Mouse (Mus musculus) stomach, embryonic 16.5 days (tissue): Measurements from ENCODE around the gene Grn. TPM values are rescaled to one million over a fixed set of nuclear protein-coding genes. Genes with fewer than 3 reads are reported as not detected.
A peak's percentile ranks its signal among the peaks of the same experiment; 100 is the strongest.

Source experiments
- ATAC-seq: fragments of 200-750 bp; cut with Nextera tagmentation; 2 replicates; pipeline ENCODE4 v1.8.0; 2017; ENCODE audit warnings: moderate number of reproducible peaks, moderate TSS enrichment; ENCODE audit not compliant: insufficient read depth, low FRiP score
- H3K27ac ChIP-seq: fragments of 300-500 bp; sonication (generic); 2 replicates; pipeline ENCODE4 v1.5.1; 2014; ENCODE audit warnings: low read length
- H3K27me3 ChIP-seq: fragments of 300-500 bp; sonication (generic); 2 replicates; pipeline ENCODE4 v1.6.1; 2014; ENCODE audit warnings: low read length, control low read depth, mixed read lengths; ENCODE audit not compliant: control insufficient read depth, insufficient read depth
- H3K36me3 ChIP-seq: fragments of 300-500 bp; sonication (generic); 2 replicates; pipeline ENCODE4 v1.6.1; 2014; ENCODE audit warnings: low read length; ENCODE audit not compliant: control insufficient read depth, insufficient read depth
- H3K4me1 ChIP-seq: fragments of 300-500 bp; sonication (generic); 2 replicates; pipeline ENCODE4 v1.6.1; 2014; ENCODE audit warnings: low read length, control low read depth, mixed read lengths; ENCODE audit not compliant: control insufficient read depth, insufficient read depth
- H3K4me2 ChIP-seq: fragments of 300-500 bp; sonication (generic); 2 replicates; pipeline ENCODE4 v1.6.1; 2014; ENCODE audit warnings: low read depth, low read length, mixed read lengths
- H3K4me3 ChIP-seq: fragments of 300-500 bp; sonication (generic); replicated peaks from 2 replicates; pipeline ENCODE4 v1.5.1; 2014; ENCODE audit warnings: mild to moderate bottlenecking, low read length
- H3K9ac ChIP-seq: fragments of 300-500 bp; sonication (generic); 2 replicates; pipeline ENCODE4 v1.6.1; 2014; ENCODE audit warnings: low read length
- H3K9me3 ChIP-seq: fragments of 300-500 bp; sonication (generic); replicated peaks from 2 replicates; pipeline ENCODE4 v1.6.1; 2016; ENCODE audit warnings: low read length, control low read depth; ENCODE audit not compliant: control insufficient read depth
- WGBS: fragments of 180-500 bp; shearing (Covaris S2); extraction: QIAGEN DNeasy Blood & Tissue Kit; methylation state at CpG from one replicate; pipeline ENCODE4 v1.1.7; 2014; 5-methylcytosine and 5-hydroxymethylcytosine counted together
- polyA plus RNA-seq: library from polyadenylated mRNA; unstranded; fragments of >200 nt; fragmentation: Nextera tagmentation; extraction: Ambion mirVana; gene quantifications from 2 replicates; pipeline ENCODE4 v1.2.1, GENCODE M21; 2015

Grn gene
- polyA plus RNA-seq, 1 experiment from 2014 or later: 187 TPM

DNA sequence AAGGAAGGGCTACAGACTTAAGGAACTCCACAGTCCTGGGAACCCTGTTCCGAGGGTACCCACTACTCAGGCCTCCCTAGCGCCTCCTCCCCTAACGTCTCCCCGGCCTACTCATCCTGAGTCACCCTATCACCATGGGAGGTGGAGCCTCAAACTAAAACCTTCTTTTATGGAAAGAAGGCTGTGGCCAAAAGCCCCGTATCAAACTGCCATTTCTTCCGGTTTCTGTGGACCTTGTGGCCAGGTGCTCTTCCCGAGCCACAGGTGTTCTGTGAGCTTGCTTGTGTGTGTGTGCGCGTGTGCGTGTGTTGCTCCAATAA is 6.3 kb downstream of the Grn start:
- Histone ChIP-seq H3K9me3 (no peaks in the 10 kb centered on the region), H3K9ac (no peak overlapping the region), H3K4me3 (no peak overlapping the region), H3K4me2 (no peak overlapping the region), H3K36me3 (0 out of 2 replicates have a peak, but pooled peaks cover 19% of the 10 kb centered on the region), H3K4me1 (peaks cover 29% of the 10 kb centered on the region), H3K27ac (peak overlapping the region; percentile 33), H3K27me3 (no peaks in the 10 kb centered on the region)
- no peak for ATAC-seq
- 72% methylated on average over 10 of the region's 10 CpGs for WGBS

DNA sequence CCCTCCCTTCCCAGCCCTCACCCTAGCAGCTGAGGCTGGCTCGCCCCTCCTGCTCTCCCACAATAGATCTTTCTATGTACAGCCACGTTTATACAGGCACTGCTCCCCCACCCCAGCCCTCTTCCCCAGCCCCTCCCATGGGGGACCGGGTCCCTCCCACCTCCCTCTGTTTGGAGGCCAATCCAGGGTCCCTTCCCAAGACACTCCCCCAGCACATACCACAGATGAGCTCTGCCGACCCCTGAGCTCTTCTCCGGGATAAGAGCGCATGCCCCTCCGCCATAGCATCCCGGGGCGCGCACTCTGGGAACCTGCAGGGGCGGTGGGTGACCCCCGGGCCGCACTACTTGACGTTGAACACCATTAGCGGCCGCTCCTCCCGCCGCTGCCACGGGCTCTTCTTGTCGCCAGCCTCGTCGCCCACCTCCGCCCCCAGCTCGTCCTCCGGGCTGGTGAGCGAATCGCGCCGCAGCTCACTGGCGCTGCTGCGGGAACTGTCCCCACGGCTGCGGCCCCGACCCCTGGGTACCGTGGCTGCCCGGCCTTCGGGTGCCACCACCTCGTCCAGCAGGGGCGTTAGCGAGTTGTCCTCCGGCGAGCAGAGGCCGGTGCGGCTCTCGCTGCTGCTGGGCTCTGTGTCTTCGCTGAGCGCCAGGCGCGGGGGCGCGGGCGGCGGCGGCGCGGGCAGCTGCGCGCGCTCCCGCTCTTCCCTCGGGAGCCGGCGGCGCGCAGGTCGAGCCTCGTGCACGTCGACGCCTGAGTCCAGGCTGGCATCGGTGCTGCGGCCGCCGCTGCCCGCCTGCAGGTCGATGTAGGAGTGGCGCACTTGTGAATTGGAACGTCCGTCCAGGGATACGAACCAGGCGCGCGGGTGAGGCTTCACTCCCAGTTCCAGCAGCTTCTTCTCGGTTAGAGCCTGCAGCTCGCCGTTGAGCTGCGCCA is 7.3 kb downstream of the Grn start:
- peak overlapping the region; percentile 78 for H3K9ac ChIP-seq
- ATAC-seq: peak; percentile 35; the same call in 1 of the 2 replicates
- peak overlapping the region; percentile 96 for H3K4me2 ChIP-seq
- H3K27me3 ChIP-seq: no peaks in the 10 kb centered on the region
- H3K9me3 ChIP-seq: no peaks in the 10 kb centered on the region
- WGBS: 9% methylated on average over 85 of the region's 87 CpGs
- H3K36me3 ChIP-seq: peaks cover 19% of the 10 kb centered on the region; the same call in 1 of the 2 replicates
- H3K4me3 ChIP-seq: peak overlapping the region; percentile 48
- peak overlapping the region; percentile 38; the same call in 1 of the 2 replicates for H3K27ac ChIP-seq
- peaks cover 22% of the 10 kb centered on the region for H3K4me1 ChIP-seq

DNA sequence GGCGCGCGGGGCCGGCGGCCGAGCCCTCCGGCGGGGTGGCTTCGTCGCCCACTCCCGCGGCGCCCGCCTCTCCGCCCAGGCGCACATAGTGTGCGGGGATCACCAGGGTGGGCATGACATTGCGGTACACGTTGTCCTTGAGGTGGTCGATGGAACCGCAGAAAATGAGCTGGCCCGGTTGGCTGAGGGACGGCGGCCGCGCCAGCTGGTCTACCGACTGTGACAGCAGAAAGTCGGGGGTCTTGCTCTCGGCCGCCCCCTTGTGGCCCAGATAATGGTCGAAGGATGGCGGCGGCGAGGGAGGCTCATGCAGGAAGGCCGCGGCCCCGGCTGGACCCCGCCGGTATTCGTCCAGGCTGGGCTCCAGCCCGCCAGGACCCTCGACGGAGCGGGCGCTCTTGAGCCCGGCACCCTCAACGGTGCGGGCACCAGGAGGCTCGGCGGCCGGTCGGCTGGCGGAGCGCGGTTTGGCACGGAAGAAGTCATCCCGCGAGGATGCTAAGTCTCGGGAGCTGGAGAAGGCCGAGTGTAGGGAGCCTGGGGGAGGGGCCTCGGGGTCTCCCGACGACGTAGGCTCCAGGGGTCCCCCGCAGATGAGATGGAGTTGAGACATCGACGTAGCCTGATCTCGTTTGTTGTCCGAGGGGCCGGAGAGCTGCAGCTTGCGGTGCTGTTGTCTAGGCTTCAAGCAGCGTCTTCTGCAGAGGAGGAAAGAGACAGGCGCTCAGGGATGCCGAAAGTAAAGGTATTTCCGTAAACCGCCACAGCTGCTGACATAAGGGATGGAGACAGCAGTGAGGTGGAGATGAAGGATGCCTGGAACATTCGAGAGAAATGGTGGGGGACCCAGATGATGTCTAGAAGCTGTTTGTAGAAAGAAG is 8.3 kb downstream of the Grn start:
- no peaks in the 10 kb centered on the region for H3K9me3 ChIP-seq

DNA sequence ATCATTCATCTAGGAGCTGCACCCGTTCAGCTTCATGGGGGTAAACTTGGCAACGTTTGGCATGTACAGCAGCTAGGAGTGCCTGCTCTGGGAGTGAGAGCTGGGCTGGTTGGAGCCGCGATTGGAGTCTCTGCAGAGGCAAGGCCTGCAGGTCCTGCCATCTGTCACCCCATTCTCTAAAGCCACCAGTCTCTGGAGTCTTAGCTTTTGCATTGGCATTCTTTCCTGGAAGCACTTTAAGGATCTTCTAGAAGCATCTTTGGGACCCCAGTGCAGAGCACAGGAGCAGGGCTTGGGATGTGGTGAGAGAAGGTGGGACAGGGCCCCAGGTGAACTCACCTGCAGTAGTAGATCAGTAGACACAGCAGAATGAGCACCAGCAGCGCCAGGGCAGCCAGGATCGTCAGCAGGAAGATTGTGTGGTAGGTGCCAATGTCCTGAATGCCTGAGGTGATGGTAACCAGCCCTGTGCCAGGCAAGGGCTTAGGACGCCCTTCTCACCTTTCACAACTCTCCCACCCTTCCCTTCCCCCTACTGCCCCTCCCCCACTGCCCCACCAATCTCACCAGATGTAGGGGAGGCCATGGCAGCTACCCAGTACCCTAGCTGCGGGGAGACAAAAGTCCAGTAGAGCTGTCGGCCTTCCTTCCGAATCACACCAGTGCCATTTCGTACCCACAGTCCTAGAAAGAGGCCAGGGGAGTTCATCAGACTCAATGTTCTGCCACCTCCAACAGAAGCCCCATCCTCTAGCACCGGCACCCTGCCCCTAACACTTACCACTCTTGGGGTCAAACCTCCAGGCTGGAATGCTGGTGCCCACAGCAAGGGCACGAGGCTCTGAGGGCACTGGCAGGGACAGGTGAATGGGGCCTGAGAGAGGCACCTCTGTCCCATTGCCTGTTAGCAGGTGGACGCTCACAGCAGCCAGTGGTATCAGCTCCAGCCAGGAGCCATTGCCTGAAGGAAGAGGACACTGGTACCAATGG is 9.3 kb downstream of the Grn start:
- no peaks in the 10 kb centered on the region for H3K27me3 ChIP-seq
- peaks cover 23% of the 10 kb centered on the region for H3K4me1 ChIP-seq
- H3K4me2 ChIP-seq: no peak overlapping the region
- H3K36me3 ChIP-seq: peaks cover 22% of the 10 kb centered on the region; the same call in 1 of the 2 replicates
- ATAC-seq: no peak
- no peak overlapping the region for H3K27ac ChIP-seq
- 80% methylated on average over 14 of the region's 14 CpGs for WGBS
- H3K9me3 ChIP-seq: no peaks in the 10 kb centered on the region
- H3K9ac ChIP-seq: no peak overlapping the region
- H3K4me3 ChIP-seq: no peak overlapping the region

More for the DNA sequence above, 8.3 kb downstream of the Grn start:
- Histone ChIP-seq H3K4me1 (peaks cover 18% of the 10 kb centered on the region), H3K4me3 (peak overlapping the region; percentile 48), H3K36me3 (peaks cover 21% of the 10 kb centered on the region; the same call in 1 of the 2 replicates), H3K4me2 (peak overlapping the region; percentile 96), H3K9ac (peak overlapping the region; percentile 78), H3K27me3 (no peaks in the 10 kb centered on the region), H3K27ac (no peak overlapping the region; the same call in 1 of the 2 replicates)
- ATAC-seq: peak; percentile 26; the same call in 1 of the 2 replicates
- 15% methylated on average over 77 of the region's 77 CpGs for WGBS

DNA sequence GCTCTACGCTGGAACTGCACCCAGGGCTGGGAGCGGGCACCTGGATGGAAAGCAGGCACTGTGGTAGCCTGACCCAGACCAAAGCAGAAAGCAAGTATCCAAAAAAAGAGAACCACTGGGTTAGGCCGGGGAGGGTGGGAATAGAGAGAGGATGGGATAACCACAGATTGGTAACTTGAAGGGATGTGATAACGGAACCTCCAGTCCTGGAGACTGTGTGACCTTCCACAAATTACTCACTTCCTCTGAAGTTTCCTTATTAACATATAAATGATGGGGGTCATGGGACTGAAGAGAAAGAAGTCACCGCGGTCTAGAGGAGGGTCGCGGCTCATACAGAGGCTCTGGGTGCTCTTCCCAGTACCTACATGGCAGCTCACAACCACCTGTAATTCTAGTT is 10.1 kb downstream of the Grn start:
- H3K36me3 ChIP-seq: peaks cover 17% of the 10 kb centered on the region; the same call in 1 of the 2 replicates
- H3K27ac ChIP-seq: no peak overlapping the region
- H3K9me3 ChIP-seq: no peaks in the 10 kb centered on the region
- H3K9ac ChIP-seq: no peak overlapping the region
- H3K27me3 ChIP-seq: no peaks in the 10 kb centered on the region
- H3K4me1 ChIP-seq: peaks cover 32% of the 10 kb centered on the region
- no peak for ATAC-seq
- H3K4me2 ChIP-seq: no peak overlapping the region
- WGBS: 88% methylated on average over 8 of the region's 8 CpGs
- H3K4me3 ChIP-seq: no peak overlapping the region

DNA sequence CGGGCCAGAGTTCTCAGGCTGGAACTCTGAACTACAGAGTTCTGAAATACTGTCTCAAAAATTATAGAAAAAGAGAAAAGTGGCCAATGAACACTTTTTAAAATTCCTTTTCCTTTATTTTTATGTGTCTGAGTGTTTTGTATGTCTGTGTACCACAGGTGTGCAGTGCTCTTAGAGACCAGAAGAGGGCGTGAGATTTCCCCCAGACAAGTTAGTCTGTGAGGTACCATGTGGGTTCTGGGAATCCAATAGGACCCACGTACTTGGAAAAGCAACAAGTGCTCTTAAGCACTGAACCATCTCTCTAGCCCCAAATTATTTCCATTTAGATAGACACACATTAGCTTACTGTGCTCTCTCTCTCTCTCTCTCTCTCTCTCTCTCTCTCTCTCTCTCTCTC is 11.3 kb downstream of the Grn start:
- WGBS: 80% methylated on average over 3 of the region's 3 CpGs
- Histone ChIP-seq H3K27me3 (no peaks in the 10 kb centered on the region), H3K36me3 (peaks cover 7% of the 10 kb centered on the region; the same call in 1 of the 2 replicates), H3K4me1 (peaks cover 44% of the 10 kb centered on the region), H3K9me3 (no peaks in the 10 kb centered on the region), H3K9ac (no peak overlapping the region), H3K4me3 (no peak overlapping the region), H3K27ac (no peak overlapping the region), H3K4me2 (no peak overlapping the region)
- no peak for ATAC-seq

DNA sequence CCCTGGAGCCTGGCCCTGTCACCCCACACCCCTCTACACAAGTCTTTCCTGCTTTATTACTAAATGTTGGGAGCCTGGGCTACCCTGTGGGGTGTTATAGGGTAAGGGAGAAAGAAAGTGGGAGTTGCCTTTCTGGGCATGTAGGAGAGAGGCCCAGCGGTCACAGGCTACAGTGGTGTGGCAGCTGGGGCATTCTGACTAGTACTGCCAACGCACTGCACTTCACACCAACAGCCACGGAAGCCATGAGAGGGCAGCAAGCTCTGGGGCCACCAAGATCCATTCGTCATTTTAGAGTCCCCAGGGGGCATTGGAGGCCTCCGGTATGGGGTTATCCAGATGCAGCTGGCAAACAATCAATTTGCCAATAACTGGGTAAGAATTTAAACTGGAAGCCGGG is 12.0 kb downstream of the Grn start:
- ATAC-seq: no peak
- Histone ChIP-seq H3K27me3 (no peaks in the 10 kb centered on the region), H3K27ac (no peak overlapping the region), H3K4me3 (no peak overlapping the region), H3K4me2 (no peak overlapping the region), H3K36me3 (peaks cover 7% of the 10 kb centered on the region; the same call in 1 of the 2 replicates), H3K4me1 (peaks cover 41% of the 10 kb centered on the region), H3K9me3 (no peaks in the 10 kb centered on the region), H3K9ac (no peak overlapping the region)
- WGBS: 84% methylated on average over 6 of the region's 6 CpGs

DNA sequence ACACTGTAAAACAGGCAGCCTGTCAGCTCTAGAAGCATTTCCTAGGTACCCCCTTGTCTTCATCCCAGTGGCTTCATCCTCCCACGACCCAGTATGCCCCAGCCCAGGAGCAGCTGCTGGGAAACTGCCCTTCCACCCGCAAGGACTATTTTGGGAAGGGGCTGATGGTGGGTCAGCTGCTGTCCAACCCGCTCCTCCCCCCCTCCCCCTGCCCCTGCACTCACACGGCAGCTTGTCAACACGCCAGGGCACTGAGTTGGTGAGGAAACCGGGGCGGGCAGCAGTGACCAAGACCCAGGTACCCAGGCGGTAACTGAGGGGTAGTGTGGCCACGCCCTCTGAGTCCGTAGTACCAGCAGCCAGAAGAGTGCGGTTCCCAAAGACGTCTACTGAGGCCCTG is 13.6 kb downstream of the Grn start:
- Histone ChIP-seq H3K9ac (no peak overlapping the region), H3K4me1 (peaks cover 36% of the 10 kb centered on the region), H3K9me3 (no peaks in the 10 kb centered on the region), H3K4me2 (no peak overlapping the region), H3K4me3 (no peak overlapping the region), H3K27me3 (no peaks in the 10 kb centered on the region), H3K27ac (no peak overlapping the region), H3K36me3 (peaks cover 7% of the 10 kb centered on the region; the same call in 1 of the 2 replicates)
- WGBS: 68% methylated on average over 12 of the region's 12 CpGs
- no peak for ATAC-seq
